In genomic region chr4:151611621-151612020, GRCm38 (mm10) we compare ENCODE assay signal across 23 mouse cellular contexts.
DNase-seq lines count a peak whose midpoint lies in the region; ATAC-seq and TF ChIP-seq lines count a peak whose summit lies in the region.
"Had no signal": no experiment of that assay in that cellular context is flagged by ENCODE, and none has a peak within 500 bp of the region (broad histone marks: within the 10 kb centered on the region; RNA-seq: fewer than 3 reads in every experiment).

No protein-coding gene starts in this region.

- no peak for DNase-seq in hindbrain, embryonic 14.5 days (ENCODE audit: low spot score)
- peak; percentile 52 for DNase-seq in midbrain, embryonic 14.5 days
- no peak for DNase-seq in midbrain, postnatal 0 days (ENCODE audit: low spot score)
- DNase-seq in MN1 (ENCODE audit: low spot score), result peak; percentile 25
- DNase-seq in thymus, postnatal 10 days (ENCODE audit: low spot score in 2 of 2), result no peak
- DNase-seq: adrenal gland, adult 2 months; adrenal gland, postnatal 14 days; cerebellum, adult 11-12 months; cerebellum, adult 8-10 months; cerebellum, postnatal 36 days; gastrocnemius, postnatal 10 days; gastrocnemius, postnatal 36 days; heart, adult 2 months; heart, postnatal 14 days; heart, postnatal 4 days had no signal

- peaks cover 5% of the 10 kb centered on the region; the same call in 1 of the 2 replicates for H3K9me3 ChIP-seq in hindbrain, embryonic 14.5 days (ENCODE audit: control insufficient read depth, low read length)
- peaks cover 6% of the 10 kb centered on the region; the same call in 1 of the 2 replicates for H3K9me3 ChIP-seq in hindbrain, embryonic 13.5 days
- no peaks in the 10 kb centered on the region; the same call in 1 of the 2 replicates for H3K9me3 ChIP-seq in midbrain, embryonic 14.5 days (ENCODE audit: control insufficient read depth, low read length)
- peaks cover 6% of the 10 kb centered on the region; the same call in 1 of the 2 replicates for H3K9me3 ChIP-seq in midbrain, postnatal 0 days (ENCODE audit: low read length)
- H3K9me3 ChIP-seq in neural tube, embryonic 14.5 days (ENCODE audit: control insufficient read depth, low read length), result no peaks in the 10 kb centered on the region
- H3K9me3 ChIP-seq in intestine, embryonic 15.5 days, result no peaks in the 10 kb centered on the region

- no peak for ATAC-seq in hindbrain, embryonic 14.5 days (ENCODE audit: low FRiP score)
- ATAC-seq in hindbrain, embryonic 13.5 days (ENCODE audit: low FRiP score), result no peak
- ATAC-seq in midbrain, embryonic 14.5 days (ENCODE audit: low FRiP score, low TSS enrichment), result no peak
- no peak for ATAC-seq in midbrain, postnatal 0 days (ENCODE audit: low FRiP score)
- no peak for ATAC-seq in neural tube, embryonic 14.5 days (ENCODE audit: low read depth)
- no peak for ATAC-seq in intestine, embryonic 15.5 days
- ATAC-seq: forebrain, embryonic 13.5 days; forebrain, embryonic 16.5 days had no signal

- no peaks in the 10 kb centered on the region for H3K4me1 ChIP-seq in hindbrain, embryonic 14.5 days (replicated peaks; ENCODE audit: control insufficient read depth, insufficient read depth, low read length)
- H3K4me1 ChIP-seq in hindbrain, embryonic 13.5 days (replicated peaks), result peaks cover 18% of the 10 kb centered on the region
- no peaks in the 10 kb centered on the region for H3K4me1 ChIP-seq in midbrain, embryonic 14.5 days (ENCODE audit: control insufficient read depth, insufficient read depth, low read length)
- peaks cover 5% of the 10 kb centered on the region; the same call in 1 of the 2 replicates for H3K4me1 ChIP-seq in midbrain, postnatal 0 days (ENCODE audit: insufficient read depth, low read length)
- H3K4me1 ChIP-seq in neural tube, embryonic 14.5 days (ENCODE audit: control insufficient read depth, insufficient read depth, low read length), result peaks cover 19% of the 10 kb centered on the region; the same call in 1 of the 2 replicates
- H3K4me1 ChIP-seq in intestine, embryonic 15.5 days (replicated peaks), result no peaks in the 10 kb centered on the region
- H3K4me1 ChIP-seq: forebrain, embryonic 10.5 days; heart, embryonic 10.5 days; heart, embryonic 13.5 days had no signal

- TF ChIP-seq CTCF in midbrain, postnatal 0 days (IDR thresholded peaks at IDR 0.05), result no peak

- H3K27me3 ChIP-seq in hindbrain, embryonic 14.5 days (ENCODE audit: control insufficient read depth, insufficient read depth, low read length), result no peaks in the 10 kb centered on the region
- H3K27me3 ChIP-seq in hindbrain, embryonic 13.5 days, result no peaks in the 10 kb centered on the region
- H3K27me3 ChIP-seq in midbrain, embryonic 14.5 days (ENCODE audit: control insufficient read depth, insufficient read depth, low read length), result no peaks in the 10 kb centered on the region
- no peaks in the 10 kb centered on the region for H3K27me3 ChIP-seq in midbrain, postnatal 0 days (ENCODE audit: insufficient read depth, low read length)
- no peaks in the 10 kb centered on the region for H3K27me3 ChIP-seq in neural tube, embryonic 14.5 days (ENCODE audit: control insufficient read depth, insufficient read depth, low read length)
- H3K27me3 ChIP-seq in intestine, embryonic 15.5 days (replicated peaks), result no peaks in the 10 kb centered on the region
- H3K27me3 ChIP-seq: forebrain, embryonic 13.5 days; heart, embryonic 13.5 days had no signal

- H3K27ac ChIP-seq in hindbrain, embryonic 14.5 days, result peak overlapping the region; percentile 21; the same call in 1 of the 2 replicates
- no peak overlapping the region for H3K27ac ChIP-seq in hindbrain, embryonic 13.5 days
- no peak overlapping the region for H3K27ac ChIP-seq in midbrain, embryonic 14.5 days (replicated peaks; ENCODE audit: low read depth, low read length)
- H3K27ac ChIP-seq in midbrain, postnatal 0 days (ENCODE audit: low read depth, low read length), result no peak overlapping the region
- H3K27ac ChIP-seq in neural tube, embryonic 14.5 days (ENCODE audit: low read depth, low read length), result 0 out of 2 replicates have a peak overlapping the region, but pooled peaks have one; percentile 28
- no peak overlapping the region for H3K27ac ChIP-seq in intestine, embryonic 15.5 days
- H3K27ac ChIP-seq: forebrain, embryonic 10.5 days; forebrain, embryonic 13.5 days; heart, adult 2 months; heart, embryonic 10.5 days; heart, embryonic 13.5 days had no signal

- no peak overlapping the region for H3K4me2 ChIP-seq in hindbrain, embryonic 14.5 days (replicated peaks)
- H3K4me2 ChIP-seq in hindbrain, embryonic 13.5 days, result no peak overlapping the region
- no peak overlapping the region for H3K4me2 ChIP-seq in midbrain, embryonic 14.5 days (ENCODE audit: low read length)
- no peak overlapping the region for H3K4me2 ChIP-seq in midbrain, postnatal 0 days (ENCODE audit: low read depth, low read length, poor library complexity, severe bottlenecking)
- H3K4me2 ChIP-seq in neural tube, embryonic 14.5 days (ENCODE audit: low read depth, low read length), result no peak overlapping the region
- no peak overlapping the region for H3K4me2 ChIP-seq in intestine, embryonic 15.5 days (replicated peaks)
- H3K4me2 ChIP-seq: forebrain, embryonic 13.5 days; heart, embryonic 13.5 days had no signal

- H3K4me3 ChIP-seq in hindbrain, embryonic 14.5 days (replicated peaks; ENCODE audit: low read length), result no peak overlapping the region
- no peak overlapping the region for H3K4me3 ChIP-seq in hindbrain, embryonic 13.5 days
- H3K4me3 ChIP-seq in midbrain, embryonic 14.5 days (replicated peaks; ENCODE audit: low read depth, low read length), result no peak overlapping the region
- no peak overlapping the region for H3K4me3 ChIP-seq in midbrain, postnatal 0 days (ENCODE audit: low read depth, low read length)
- H3K4me3 ChIP-seq in neural tube, embryonic 14.5 days (ENCODE audit: low read depth, low read length), result no peak overlapping the region
- H3K4me3 ChIP-seq in intestine, embryonic 15.5 days (replicated peaks), result no peak overlapping the region
- H3K4me3 ChIP-seq: forebrain, embryonic 10.5 days; forebrain, embryonic 13.5 days; heart, adult 2 months; heart, embryonic 10.5 days; heart, embryonic 13.5 days had no signal

- H3K9ac ChIP-seq in hindbrain, embryonic 14.5 days, result no peak overlapping the region
- H3K9ac ChIP-seq in hindbrain, embryonic 13.5 days, result no peak overlapping the region
- H3K9ac ChIP-seq in midbrain, embryonic 14.5 days (replicated peaks; ENCODE audit: low read length), result no peak overlapping the region
- H3K9ac ChIP-seq in midbrain, postnatal 0 days (replicated peaks; ENCODE audit: low read length, poor library complexity, severe bottlenecking), result no peak overlapping the region
- no peak overlapping the region for H3K9ac ChIP-seq in neural tube, embryonic 14.5 days (replicated peaks; ENCODE audit: low read depth, low read length)
- no peak overlapping the region for H3K9ac ChIP-seq in intestine, embryonic 15.5 days
- H3K9ac ChIP-seq: forebrain, embryonic 13.5 days; heart, embryonic 13.5 days had no signal

- no peaks in the 10 kb centered on the region for H3K36me3 ChIP-seq in hindbrain, embryonic 14.5 days (replicated peaks; ENCODE audit: control insufficient read depth, insufficient read depth)
- no peaks in the 10 kb centered on the region for H3K36me3 ChIP-seq in hindbrain, embryonic 13.5 days
- H3K36me3 ChIP-seq in midbrain, embryonic 14.5 days (ENCODE audit: control insufficient read depth, insufficient read depth, low read length), result no peaks in the 10 kb centered on the region
- no peaks in the 10 kb centered on the region for H3K36me3 ChIP-seq in midbrain, postnatal 0 days (ENCODE audit: insufficient read depth, low read length)
- no peaks in the 10 kb centered on the region for H3K36me3 ChIP-seq in neural tube, embryonic 14.5 days (ENCODE audit: control insufficient read depth, insufficient read depth, low read length)
- no peaks in the 10 kb centered on the region for H3K36me3 ChIP-seq in intestine, embryonic 15.5 days
- H3K36me3 ChIP-seq: forebrain, embryonic 10.5 days; heart, embryonic 10.5 days; heart, embryonic 13.5 days had no signal

- 49% methylated on average over 6 of the region's 6 CpGs for WGBS in hindbrain, embryonic 14.5 days
- WGBS in hindbrain, embryonic 13.5 days, result 51% methylated on average over 6 of the region's 6 CpGs
- WGBS in midbrain, embryonic 14.5 days, result 46% methylated on average over 6 of the region's 6 CpGs
- WGBS in midbrain, postnatal 0 days, result 35% methylated on average over 6 of the region's 6 CpGs
- 44% methylated on average over 6 of the region's 6 CpGs for WGBS in neural tube, embryonic 14.5 days
- 67% methylated on average over 6 of the region's 6 CpGs for WGBS in intestine, embryonic 15.5 days

Comparison
In these comparisons a context has a peak if more than half of its experiments do, and no peak if none do; other contexts are left out.
1. DNase-seq: peak in midbrain, embryonic 14.5 days (single experiment) and MN1 (single experiment); none in hindbrain, embryonic 14.5 days (single experiment), midbrain, postnatal 0 days (single experiment) and thymus, postnatal 10 days (0 of 2).
2. H3K27ac ChIP-seq: peak in hindbrain, embryonic 14.5 days (single experiment) and neural tube, embryonic 14.5 days (single experiment); none in hindbrain, embryonic 13.5 days (single experiment), midbrain, embryonic 14.5 days (single experiment), midbrain, postnatal 0 days (single experiment) and intestine, embryonic 15.5 days (single experiment).